ENCODE assay signal across 14 mouse cellular contexts in genomic region chr5:137078616-137079015, GRCm38 (mm10). TPM values are rescaled to one million over a fixed set of nuclear protein-coding genes. Genes with fewer than 3 reads are reported as not detected.
DNase-seq lines count a peak whose midpoint lies in the region; ATAC-seq and TF ChIP-seq lines count a peak whose summit lies in the region.
"Had no signal": no experiment of that assay in that cellular context is flagged by ENCODE, and none has a peak within 500 bp of the region (broad histone marks: within the 10 kb centered on the region; RNA-seq: fewer than 3 reads in every experiment).

No protein-coding gene starts in this region.

- no peaks in the 10 kb centered on the region for H3K36me3 ChIP-seq in liver, embryonic 12.5 days
- H3K36me3 ChIP-seq in liver, embryonic 11.5 days (ENCODE audit: control insufficient read depth, insufficient read depth, low read length) = no peaks in the 10 kb centered on the region
- no peaks in the 10 kb centered on the region for H3K36me3 ChIP-seq in thymus, adult 2 months (ENCODE audit: control insufficient read depth, insufficient read depth, low read length)
- H3K36me3 ChIP-seq: embryonic facial prominence, embryonic 10.5 days; limb, embryonic 12.5 days had no signal

- DNase-seq in gastrocnemius, adult 18-20 months (ENCODE audit: low spot score) = peak; percentile 22
- no peak for DNase-seq in gastrocnemius, postnatal 14 days
- DNase-seq in liver, embryonic 11.5 days (ENCODE audit: low spot score) = no peak
- DNase-seq in heart, postnatal 4 days = peak; percentile 33
- DNase-seq in thymus, adult 2 months = no peak
- DNase-seq in cerebellum, postnatal 14 days = no peak
- DNase-seq: cerebellum, adult 11 months; kidney, adult 11 months had no signal

- no peak overlapping the region for H3K9ac ChIP-seq in liver, embryonic 12.5 days
- H3K9ac ChIP-seq in liver, embryonic 11.5 days (ENCODE audit: low read depth, low read length) = no peak overlapping the region
- H3K9ac ChIP-seq: limb, embryonic 12.5 days had no signal

- H3K4me2 ChIP-seq in liver, embryonic 12.5 days = no peak overlapping the region
- no peak overlapping the region for H3K4me2 ChIP-seq in liver, embryonic 11.5 days
- H3K4me2 ChIP-seq: limb, embryonic 12.5 days had no signal

- no peaks in the 10 kb centered on the region for H3K9me3 ChIP-seq in liver, embryonic 12.5 days (replicated peaks)
- no peaks in the 10 kb centered on the region for H3K9me3 ChIP-seq in liver, embryonic 11.5 days (ENCODE audit: control insufficient read depth, low read length)
- H3K9me3 ChIP-seq: embryonic facial prominence, embryonic 10.5 days had no signal

- ATAC-seq in liver, embryonic 12.5 days = no peak
- no peak for ATAC-seq in liver, embryonic 11.5 days (replicated peaks; ENCODE audit: low FRiP score)

- H3K4me1 ChIP-seq in liver, embryonic 12.5 days = peaks cover 49% of the 10 kb centered on the region
- H3K4me1 ChIP-seq in liver, embryonic 11.5 days (replicated peaks; ENCODE audit: control insufficient read depth, insufficient read depth, low read length) = peaks cover 21% of the 10 kb centered on the region
- peaks cover 25% of the 10 kb centered on the region for H3K4me1 ChIP-seq in embryonic fibroblast, embryonic 13.5 days (ENCODE audit: control insufficient read depth, insufficient read depth, low read length)
- H3K4me1 ChIP-seq in thymus, adult 2 months (replicated peaks; ENCODE audit: control insufficient read depth, insufficient read depth, low read length) = no peaks in the 10 kb centered on the region

- H3K27me3 ChIP-seq in liver, embryonic 12.5 days (replicated peaks) = no peaks in the 10 kb centered on the region
- no peaks in the 10 kb centered on the region for H3K27me3 ChIP-seq in liver, embryonic 11.5 days (replicated peaks; ENCODE audit: control insufficient read depth, insufficient read depth, low read length)
- H3K27me3 ChIP-seq in thymus, adult 2 months (ENCODE audit: control insufficient read depth, insufficient read depth, low read length) = no peaks in the 10 kb centered on the region
- H3K27me3 ChIP-seq: limb, embryonic 12.5 days had no signal

- 50% methylated on average over 6 of the region's 6 CpGs for WGBS in liver, embryonic 12.5 days (ENCODE audit: insufficient replicate concordance)
- WGBS in liver, embryonic 11.5 days = 49% methylated on average over 6 of the region's 6 CpGs
- WGBS in thymus, adult 2 months = 86% methylated on average over 6 of the region's 6 CpGs

- 0 out of 2 replicates have a peak overlapping the region, but pooled peaks have one; percentile 22 for H3K27ac ChIP-seq in liver, embryonic 12.5 days
- H3K27ac ChIP-seq in liver, embryonic 11.5 days (ENCODE audit: low read depth, low read length) = no peak overlapping the region
- H3K27ac ChIP-seq in embryonic fibroblast, embryonic 13.5 days (ENCODE audit: insufficient read depth, low read length) = peak overlapping the region; percentile 99
- H3K27ac ChIP-seq in thymus, adult 2 months (ENCODE audit: control insufficient read depth, insufficient read depth, low read length) = no peak overlapping the region
- H3K27ac ChIP-seq: limb, embryonic 12.5 days had no signal

- no peak overlapping the region for H3K4me3 ChIP-seq in liver, embryonic 12.5 days
- H3K4me3 ChIP-seq in liver, embryonic 11.5 days (ENCODE audit: low read depth, low read length) = no peak overlapping the region
- H3K4me3 ChIP-seq in embryonic fibroblast, embryonic 13.5 days (ENCODE audit: insufficient read depth, low read length) = no peak overlapping the region
- H3K4me3 ChIP-seq in thymus, adult 2 months (ENCODE audit: control insufficient read depth, insufficient read depth, low read length) = no peak overlapping the region
- H3K4me3 ChIP-seq: embryonic facial prominence, embryonic 10.5 days; limb, embryonic 12.5 days had no signal

- intact Hi-C loops in gastrocnemius, postnatal 14 days (cut with DNase I; ENCODE audit: low total_unique reads) = no loop called here

- no peak for TF ChIP-seq CTCF in embryonic fibroblast, embryonic 13.5 days (IDR thresholded peaks at IDR 0.05; ENCODE audit: borderline replicate concordance, insufficient read depth, low read length)
- no peak for TF ChIP-seq CTCF in thymus, adult 2 months (IDR thresholded peaks at IDR 0.05; ENCODE audit: borderline replicate concordance, control insufficient read depth, extremely low read depth, insufficient read depth, low read length, poor library complexity)

- TF ChIP-seq POLR2A in embryonic fibroblast, embryonic 13.5 days (IDR thresholded peaks at IDR 0.05; ENCODE audit: low read depth, low read length) = 0 out of 2 replicates have a peak, but pooled peaks have one; percentile 10
- TF ChIP-seq POLR2A in thymus, adult 2 months (IDR thresholded peaks at IDR 0.05; ENCODE audit: control insufficient read depth, extremely low read depth, insufficient read depth, low read length, poor library complexity) = no peak

RNA-seq across cellular contexts. Expression of gene Serpine1, which starts 6.5 kb away (rescaled TPM):
- 1 to 10 TPM; 4.9 to 5.5 TPM for total RNA-seq in gastrocnemius, adult 18-20 months (2021)
- 1 to 10 TPM; 1.2 to 1.9 TPM for total RNA-seq in gastrocnemius, postnatal 14 days (2021)
- polyA plus RNA-seq in liver, embryonic 12.5 days (2016; fragmentation: Nextera tagmentation; extraction: Ambion mirVana) = 0.19 TPM in 1 of 2 replicates, not detected in the other
- polyA plus RNA-seq in liver, embryonic 11.5 days (2014; fragmentation: Nextera tagmentation; extraction: Ambion mirVana) = 0.09 and 0.15 TPM in 2 replicates
- 646 and 1,921 TPM in 2 replicates for polyA plus RNA-seq in embryonic fibroblast, embryonic 13.5 days (2011; ENCODE audit: insufficient read length, low read depth, missing spikeins)
- total RNA-seq in heart, postnatal 4 days (2021) = 10 to 100 TPM; 13.4 to 14.0 TPM
- 3.1 and 4.1 TPM in 2 replicates for polyA plus RNA-seq in thymus, adult 2 months (2012; rRNA removed)
- total RNA-seq: megakaryocyte, adult 5-6 weeks; monocyte, adult 5-6 weeks had no signal

RNA-seq across cellular contexts. Expression of gene Ap1s1, which starts 32.7 kb away (rescaled TPM):
- total RNA-seq in gastrocnemius, adult 18-20 months (2021) = 10 to 100 TPM; 14.0 to 17.1 TPM
- total RNA-seq in gastrocnemius, postnatal 14 days (2021) = 10 to 100 TPM; 24.3 to 26.0 TPM
- polyA plus RNA-seq in liver, embryonic 12.5 days (2016; fragmentation: Nextera tagmentation; extraction: Ambion mirVana) = 119 and 121 TPM in 2 replicates
- polyA plus RNA-seq in liver, embryonic 11.5 days (2014; fragmentation: Nextera tagmentation; extraction: Ambion mirVana) = 163 and 175 TPM in 2 replicates
- 149 and 166 TPM in 2 replicates for polyA plus RNA-seq in embryonic fibroblast, embryonic 13.5 days (2011; ENCODE audit: insufficient read length, low read depth, missing spikeins)
- total RNA-seq in heart, postnatal 4 days (2021) = 10 to 100 TPM; 70.9 to 82.3 TPM
- polyA plus RNA-seq in thymus, adult 2 months (2012; rRNA removed) = 44.1 and 51.9 TPM in 2 replicates

RNA-seq across cellular contexts. Expression of gene Trim56, which starts 37.4 kb away (rescaled TPM):
- total RNA-seq in gastrocnemius, adult 18-20 months (2021) = 1 to 10 TPM; 7.4 to 8.0 TPM
- 1 to 10 TPM; 7.6 to 9.1 TPM for total RNA-seq in gastrocnemius, postnatal 14 days (2021)
- polyA plus RNA-seq in liver, embryonic 12.5 days (2016; fragmentation: Nextera tagmentation; extraction: Ambion mirVana) = 8.6 and 10.3 TPM in 2 replicates
- 8.7 and 8.8 TPM in 2 replicates for polyA plus RNA-seq in liver, embryonic 11.5 days (2014; fragmentation: Nextera tagmentation; extraction: Ambion mirVana)
- 20.2 and 23.4 TPM in 2 replicates for polyA plus RNA-seq in embryonic fibroblast, embryonic 13.5 days (2011; ENCODE audit: insufficient read length, low read depth, missing spikeins)
- total RNA-seq in heart, postnatal 4 days (2021) = 10 to 100 TPM; 15.7 to 15.9 TPM
- 49.3 and 55.8 TPM in 2 replicates for polyA plus RNA-seq in thymus, adult 2 months (2012; rRNA removed)

RNA-seq across cellular contexts. Expression of gene Vgf, which starts 52.4 kb away (rescaled TPM):
- total RNA-seq in gastrocnemius, adult 18-20 months (2021) = not detected
- total RNA-seq in gastrocnemius, postnatal 14 days (2021) = not detected
- polyA plus RNA-seq in liver, embryonic 12.5 days (2016; fragmentation: Nextera tagmentation; extraction: Ambion mirVana) = not detected in 2 replicates
- polyA plus RNA-seq in liver, embryonic 11.5 days (2014; fragmentation: Nextera tagmentation; extraction: Ambion mirVana) = 0.07 TPM in 1 of 2 replicates, not detected in the other
- 2.1 and 3.8 TPM in 2 replicates for polyA plus RNA-seq in embryonic fibroblast, embryonic 13.5 days (2011; ENCODE audit: insufficient read length, low read depth, missing spikeins)
- not detected for total RNA-seq in heart, postnatal 4 days (2021)
- polyA plus RNA-seq in thymus, adult 2 months (2012; rRNA removed) = 0.58 and 1.0 TPM in 2 replicates
- total RNA-seq: megakaryocyte, adult 5-6 weeks; monocyte, adult 5-6 weeks had no signal

Comparison
In these comparisons a context has a peak if more than half of its experiments do, and no peak if none do; other contexts are left out.
1. DNase-seq: peak in gastrocnemius, adult 18-20 months (single experiment) and heart, postnatal 4 days (single experiment); none in gastrocnemius, postnatal 14 days (single experiment), liver, embryonic 11.5 days (single experiment), thymus, adult 2 months (single experiment) and cerebellum, postnatal 14 days (0 of 2).
2. H3K27ac ChIP-seq: peak in liver, embryonic 12.5 days (single experiment) and embryonic fibroblast, embryonic 13.5 days (single experiment); none in liver, embryonic 11.5 days (single experiment) and thymus, adult 2 months (single experiment).
3. RNA of gene Serpine1, which starts 6.5 kb away (polyA plus RNA-seq): 646 to 1,921 TPM in embryonic fibroblast, embryonic 13.5 days; 3.1 to 4.1 TPM in thymus, adult 2 months, 0.19 TPM in liver, embryonic 12.5 days and 0.09 to 0.15 TPM in liver, embryonic 11.5 days; every median in the first group is over 100 times any median in the second.